Mouse (Mus musculus): ENCODE results near the gene Amotl2. TPM values are rescaled to one million over a fixed set of nuclear protein-coding genes. Genes with fewer than 3 reads are reported as not detected.

Gene Amotl2
- polyA plus RNA-seq, 1 experiment from 2014 or later = 40.1 TPM

- no peaks in the 10 kb centered on the region for H3K9me3 ChIP-seq (ENCODE audit: control insufficient read depth, low read length)
- H3K27ac ChIP-seq (ENCODE audit: low read length) = no peak overlapping the region
- H3K4me3 ChIP-seq (ENCODE audit: low read length) = peak overlapping the region; percentile 53
- peaks cover 15% of the 10 kb centered on the region for H3K4me1 ChIP-seq (replicated peaks; ENCODE audit: control insufficient read depth, insufficient read depth, low read length)
- no peak overlapping the region for H3K9ac ChIP-seq (ENCODE audit: low read length)
- peak overlapping the region; percentile 95 for H3K4me2 ChIP-seq (ENCODE audit: low read depth, low read length)
- WGBS = 6% methylated on average over 15 of the region's 15 CpGs
- no peaks in the 10 kb centered on the region for H3K36me3 ChIP-seq (ENCODE audit: control insufficient read depth, insufficient read depth, low read length)
- H3K27me3 ChIP-seq (ENCODE audit: control insufficient read depth, insufficient read depth, low read depth, low read length) = no peaks in the 10 kb centered on the region
- no peak for ATAC-seq (ENCODE audit: low read depth)
Observed at GRCm38 (mm10) chr9:102690891-102691290, 25.6 kb upstream of the Amotl2 start.

DNA sequence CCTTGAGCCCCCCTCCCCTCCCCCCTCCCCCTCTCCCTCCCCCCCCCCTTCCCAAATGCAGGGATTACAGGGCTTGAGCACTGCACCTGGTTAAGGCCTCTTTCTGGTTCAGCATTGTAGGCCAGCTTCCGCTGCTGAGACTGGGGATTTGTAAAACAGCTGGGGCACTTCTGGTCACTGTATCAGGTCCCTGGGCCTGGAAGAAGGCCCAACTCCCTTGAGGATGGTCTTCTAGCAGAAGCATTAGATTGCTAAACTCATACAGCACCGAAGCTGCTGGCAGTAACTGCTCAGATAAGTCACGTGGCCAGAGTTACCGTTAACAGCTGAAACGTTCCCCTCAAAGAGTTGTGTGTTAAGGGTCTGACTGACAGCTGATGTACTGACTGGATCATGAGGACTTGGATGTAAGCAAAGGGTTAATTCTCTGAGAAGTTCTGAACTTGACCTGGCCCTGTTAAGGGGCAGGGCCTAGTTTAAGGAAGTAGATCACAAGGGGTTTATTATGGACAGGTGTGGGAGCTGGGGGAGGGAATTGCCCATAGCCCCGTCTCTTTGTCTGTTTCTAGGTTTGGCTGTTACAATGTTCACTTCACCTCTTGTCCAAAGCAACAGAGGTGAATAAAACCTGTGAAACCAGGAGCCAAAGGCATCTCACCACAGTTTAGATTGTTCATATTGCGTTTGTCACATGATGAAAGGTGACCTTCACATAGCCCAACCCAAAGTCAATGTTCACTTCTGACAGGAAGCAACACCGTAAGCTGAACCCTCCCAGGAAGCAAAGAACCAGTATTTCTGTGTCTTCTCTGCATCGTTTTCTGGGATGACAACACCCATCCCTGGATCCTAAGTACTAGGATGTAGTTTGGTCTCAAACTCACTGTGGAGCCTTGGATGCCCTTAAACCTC, 23.7 kb upstream of the Amotl2 start:
- no peaks in the 10 kb centered on the region for H3K27me3 ChIP-seq (ENCODE audit: control insufficient read depth, insufficient read depth, low read depth, low read length)
- H3K9ac ChIP-seq (ENCODE audit: low read length) = no peak overlapping the region
- 41% methylated on average over 9 of the region's 9 CpGs for WGBS
- H3K36me3 ChIP-seq (ENCODE audit: control insufficient read depth, insufficient read depth, low read length) = no peaks in the 10 kb centered on the region
- H3K4me1 ChIP-seq (replicated peaks; ENCODE audit: control insufficient read depth, insufficient read depth, low read length) = peaks cover 15% of the 10 kb centered on the region
- no peak overlapping the region for H3K4me2 ChIP-seq (ENCODE audit: low read depth, low read length)
- no peak overlapping the region for H3K27ac ChIP-seq (ENCODE audit: low read length)
- peak; percentile 51 for ATAC-seq (ENCODE audit: low read depth)
- no peak overlapping the region for H3K4me3 ChIP-seq (ENCODE audit: low read length)
- no peaks in the 10 kb centered on the region for H3K9me3 ChIP-seq (ENCODE audit: control insufficient read depth, low read length)

DNA sequence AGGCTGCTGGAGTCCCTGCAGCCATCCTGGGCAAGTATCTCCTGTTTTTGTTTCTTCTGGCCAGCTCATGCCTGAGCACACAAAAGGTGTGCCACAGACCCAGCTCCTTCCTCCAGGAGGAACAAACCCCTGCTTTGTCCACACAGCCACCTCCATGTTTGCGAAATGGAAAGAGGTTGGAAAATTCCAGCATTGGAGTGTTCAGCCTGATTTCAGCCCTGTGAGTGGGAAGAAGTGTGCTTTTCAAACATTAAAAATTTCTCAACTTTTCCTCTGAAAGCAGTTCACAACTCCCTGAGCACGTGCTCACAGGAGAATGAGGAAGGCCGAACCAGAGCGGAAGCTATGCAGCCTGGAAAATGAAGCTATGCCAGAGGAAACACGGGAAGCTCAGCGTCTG, 15.4 kb upstream of the Amotl2 start:
- ATAC-seq (ENCODE audit: low read depth) = peak; percentile 71
- WGBS = 58% methylated on average over 6 of the region's 6 CpGs
- Histone ChIP-seq H3K27ac (ENCODE audit: low read length) (peak overlapping the region; percentile 94), H3K4me1 (replicated peaks; ENCODE audit: control insufficient read depth, insufficient read depth, low read length) (peaks cover 4% of the 10 kb centered on the region; the same call in 1 of the 2 replicates), H3K9me3 (ENCODE audit: control insufficient read depth, low read length) (no peaks in the 10 kb centered on the region), H3K4me3 (ENCODE audit: low read length) (no peak overlapping the region), H3K36me3 (ENCODE audit: control insufficient read depth, insufficient read depth, low read length) (no peaks in the 10 kb centered on the region), H3K4me2 (ENCODE audit: low read depth, low read length) (no peak overlapping the region), H3K27me3 (ENCODE audit: control insufficient read depth, insufficient read depth, low read depth, low read length) (no peaks in the 10 kb centered on the region), H3K9ac (ENCODE audit: low read length) (no peak overlapping the region)

GRCm38 (mm10) chr9:102709504-102710135, 6.9 kb upstream of the Amotl2 start:
- Histone ChIP-seq H3K4me1 (replicated peaks; ENCODE audit: control insufficient read depth, insufficient read depth, low read length) (peaks cover 19% of the 10 kb centered on the region), H3K9me3 (ENCODE audit: control insufficient read depth, low read length) (no peaks in the 10 kb centered on the region), H3K27ac (ENCODE audit: low read length) (peak overlapping the region; percentile 53), H3K4me2 (ENCODE audit: low read depth, low read length) (no peak overlapping the region), H3K9ac (ENCODE audit: low read length) (peak overlapping the region; percentile 40; the same call in 1 of the 2 replicates), H3K27me3 (ENCODE audit: control insufficient read depth, insufficient read depth, low read depth, low read length) (no peaks in the 10 kb centered on the region), H3K4me3 (ENCODE audit: low read length) (no peak overlapping the region), H3K36me3 (ENCODE audit: control insufficient read depth, insufficient read depth, low read length) (no peaks in the 10 kb centered on the region)
- peak; percentile 75 for ATAC-seq (ENCODE audit: low read depth)
- WGBS = 44% methylated on average over 15 of the region's 15 CpGs

DNA sequence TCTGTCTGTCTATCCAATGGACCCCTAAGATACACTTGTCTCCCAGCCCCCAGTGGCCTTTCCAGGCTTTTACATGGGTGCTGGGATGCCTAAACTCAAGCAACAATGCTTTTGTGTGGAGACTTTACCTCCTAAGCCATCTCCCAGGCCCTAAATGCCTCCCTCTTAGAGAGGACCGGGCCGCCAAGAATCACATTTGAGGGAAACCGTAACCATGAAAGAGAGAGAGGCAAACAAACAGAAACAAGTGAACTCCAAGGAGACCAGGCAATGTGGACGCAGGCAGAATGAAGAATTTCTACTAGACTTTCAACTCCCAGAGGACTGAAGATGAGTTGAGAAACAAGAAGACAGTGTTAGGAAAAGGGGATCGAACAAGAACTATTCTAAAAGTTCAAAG, 6.0 kb upstream of the Amotl2 start:
- Histone ChIP-seq H3K9me3 (ENCODE audit: control insufficient read depth, low read length) (no peaks in the 10 kb centered on the region), H3K4me2 (ENCODE audit: low read depth, low read length) (no peak overlapping the region), H3K27me3 (ENCODE audit: control insufficient read depth, insufficient read depth, low read depth, low read length) (no peaks in the 10 kb centered on the region), H3K36me3 (ENCODE audit: control insufficient read depth, insufficient read depth, low read length) (no peaks in the 10 kb centered on the region), H3K9ac (ENCODE audit: low read length) (no peak overlapping the region), H3K4me3 (ENCODE audit: low read length) (no peak overlapping the region), H3K4me1 (replicated peaks; ENCODE audit: control insufficient read depth, insufficient read depth, low read length) (peaks cover 28% of the 10 kb centered on the region), H3K27ac (ENCODE audit: low read length) (no peak overlapping the region)
- ATAC-seq (ENCODE audit: low read depth) = no peak
- 64% methylated on average over 5 of the region's 5 CpGs for WGBS

- WGBS = 60% methylated on average over 2 of the region's 2 CpGs
- no peak overlapping the region for H3K4me2 ChIP-seq (ENCODE audit: low read depth, low read length)
- H3K9ac ChIP-seq (ENCODE audit: low read length) = no peak overlapping the region
- no peaks in the 10 kb centered on the region for H3K27me3 ChIP-seq (ENCODE audit: control insufficient read depth, insufficient read depth, low read depth, low read length)
- no peaks in the 10 kb centered on the region for H3K36me3 ChIP-seq (ENCODE audit: control insufficient read depth, insufficient read depth, low read length)
- ATAC-seq (ENCODE audit: low read depth) = no peak
- H3K4me1 ChIP-seq (replicated peaks; ENCODE audit: control insufficient read depth, insufficient read depth, low read length) = peaks cover 41% of the 10 kb centered on the region
- no peak overlapping the region for H3K27ac ChIP-seq (ENCODE audit: low read length)
- H3K4me3 ChIP-seq (ENCODE audit: low read length) = no peak overlapping the region
- H3K9me3 ChIP-seq (ENCODE audit: control insufficient read depth, low read length) = no peaks in the 10 kb centered on the region
Observed at GRCm38 (mm10) chr9:102713797-102714196, 2.7 kb upstream of the Amotl2 start.

DNA sequence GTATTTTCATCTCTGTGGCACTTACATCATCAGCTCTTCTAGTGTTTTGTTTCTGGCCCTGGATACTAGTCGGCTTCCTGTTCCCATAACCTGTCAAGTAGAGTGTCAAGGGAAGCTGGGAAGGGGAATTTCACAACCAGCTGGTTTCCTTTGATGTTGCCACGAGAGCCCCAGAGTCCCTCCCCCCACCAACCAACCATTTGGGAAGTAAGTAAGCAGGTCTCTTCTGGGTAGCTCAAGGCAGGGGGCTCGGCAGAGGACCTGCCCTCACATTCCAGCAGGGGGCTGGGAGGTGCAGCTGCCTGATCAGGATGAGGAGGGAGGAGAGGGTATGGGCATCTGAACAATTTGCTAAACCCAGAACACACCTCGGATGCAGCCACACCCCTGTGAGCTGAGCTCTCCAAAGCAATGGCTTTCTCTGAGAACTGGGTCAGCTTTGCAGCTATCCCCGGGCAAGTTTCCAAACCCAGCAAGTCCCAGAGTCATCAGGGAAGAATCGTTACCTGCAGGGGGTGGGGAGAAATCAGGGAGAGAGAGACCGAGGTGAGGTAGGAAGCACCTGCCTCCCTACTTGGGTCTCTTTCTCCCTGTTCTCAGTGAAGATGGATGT, 1.5 kb upstream of the Amotl2 start:
- peak overlapping the region; percentile 12; the same call in 1 of the 2 replicates for H3K4me2 ChIP-seq (ENCODE audit: low read depth, low read length)
- peak overlapping the region; percentile 14; the same call in 1 of the 2 replicates for H3K9ac ChIP-seq (ENCODE audit: low read length)
- ATAC-seq (ENCODE audit: low read depth) = peak; percentile 4; the same call in 1 of the 2 replicates
- no peak overlapping the region for H3K4me3 ChIP-seq (ENCODE audit: low read length)
- no peaks in the 10 kb centered on the region for H3K36me3 ChIP-seq (ENCODE audit: control insufficient read depth, insufficient read depth, low read length)
- peak overlapping the region; percentile 76 for H3K27ac ChIP-seq (ENCODE audit: low read length)
- H3K4me1 ChIP-seq (replicated peaks; ENCODE audit: control insufficient read depth, insufficient read depth, low read length) = peaks cover 36% of the 10 kb centered on the region
- 7% methylated on average over 7 of the region's 7 CpGs for WGBS
- no peaks in the 10 kb centered on the region for H3K9me3 ChIP-seq (ENCODE audit: control insufficient read depth, low read length)
- no peaks in the 10 kb centered on the region for H3K27me3 ChIP-seq (ENCODE audit: control insufficient read depth, insufficient read depth, low read depth, low read length)

DNA sequence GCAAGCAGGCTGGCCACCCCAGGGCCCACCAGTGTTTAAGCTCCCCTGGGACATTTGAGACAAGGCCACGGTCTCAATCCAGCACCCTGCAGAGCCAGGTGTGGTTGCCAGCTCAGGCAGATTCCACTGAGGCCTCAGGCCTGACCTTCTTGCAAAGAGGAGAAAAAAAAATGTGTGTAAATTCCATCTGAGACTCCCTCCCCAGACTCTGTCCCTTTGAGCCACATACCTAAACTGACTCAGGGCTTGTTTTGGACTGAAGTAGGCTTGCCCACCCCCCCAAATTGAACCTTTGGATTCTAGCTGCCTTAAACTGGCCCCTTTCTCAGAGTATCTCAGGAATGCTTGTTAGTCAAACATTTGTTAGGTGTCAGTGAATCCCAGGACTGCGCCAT, 969 bp upstream of the Amotl2 start:
- no peak overlapping the region for H3K4me2 ChIP-seq (ENCODE audit: low read depth, low read length)
- ATAC-seq (ENCODE audit: low read depth) = no peak
- no peak overlapping the region for H3K9ac ChIP-seq (ENCODE audit: low read length)
- 56% methylated on average over 2 of the region's 2 CpGs for WGBS
- no peak overlapping the region for H3K4me3 ChIP-seq (ENCODE audit: low read length)
- no peaks in the 10 kb centered on the region for H3K9me3 ChIP-seq (ENCODE audit: control insufficient read depth, low read length)
- H3K4me1 ChIP-seq (replicated peaks; ENCODE audit: control insufficient read depth, insufficient read depth, low read length) = peaks cover 37% of the 10 kb centered on the region
- peak overlapping the region; percentile 76 for H3K27ac ChIP-seq (ENCODE audit: low read length)
- no peaks in the 10 kb centered on the region for H3K27me3 ChIP-seq (ENCODE audit: control insufficient read depth, insufficient read depth, low read depth, low read length)
- peaks cover under 1% of the 10 kb centered on the region for H3K36me3 ChIP-seq (ENCODE audit: control insufficient read depth, insufficient read depth, low read length)
